Mouse (Mus musculus) ES-Bruce4 (cell line): Measurements from ENCODE around the gene Bfsp1. TPM values are rescaled to one million over a fixed set of nuclear protein-coding genes. Genes with fewer than 3 reads are reported as not detected.

Experiments
- H3K27ac ChIP-seq: 2 replicates; pipeline ENCODE4 v1.5.1; 2012; ENCODE audit warnings: low read length, inconsistent platforms; ENCODE audit not compliant: insufficient read depth
- H3K27me3 ChIP-seq: 2 replicates; pipeline ENCODE4 v1.6.1; 2012; ENCODE audit warnings: mild to moderate bottlenecking, low read length, inconsistent platforms; ENCODE audit not compliant: control insufficient read depth, poor library complexity, insufficient read depth, severe bottlenecking
- H3K36me3 ChIP-seq: 2 replicates; pipeline ENCODE4 v1.6.1; 2012; ENCODE audit warnings: inconsistent platforms, mild to moderate bottlenecking, low read length, moderate library complexity; ENCODE audit not compliant: control insufficient read depth, poor library complexity, insufficient read depth, severe bottlenecking
- H3K4me1 ChIP-seq: one replicate; pipeline ENCODE4 v1.8.1; 2011; ENCODE audit warnings: low read length; ENCODE audit not compliant: control insufficient read depth, insufficient read depth
- H3K4me3 ChIP-seq: 2 replicates; pipeline ENCODE4 v1.5.1; 2011; ENCODE audit warnings: low read depth, mild to moderate bottlenecking, low read length
- H3K9ac ChIP-seq: 2 replicates; pipeline ENCODE4 v1.6.1; 2012; ENCODE audit warnings: low read depth, mild to moderate bottlenecking, inconsistent platforms; ENCODE audit not compliant: poor library complexity, severe bottlenecking
- H3K9me3 ChIP-seq: replicated peaks from 2 replicates; pipeline ENCODE4 v1.6.1; 2012; ENCODE audit warnings: mild to moderate bottlenecking, low read length, inconsistent platforms; ENCODE audit not compliant: control insufficient read depth, poor library complexity, insufficient read depth, severe bottlenecking
- CTCF ChIP-seq: IDR thresholded peaks from one replicate; pipeline ENCODE4 v1.8.1; 2011; ENCODE audit warnings: low read depth, low read length
- EP300 ChIP-seq: IDR thresholded peaks from 2 replicates; pipeline ENCODE4 v1.6.1; 2011; ENCODE audit warnings: low read depth, low read length; ENCODE audit not compliant: insufficient read depth
- POLR2A ChIP-seq: IDR thresholded peaks from one replicate; pipeline ENCODE4 v1.8.1; 2011; ENCODE audit warnings: low read length; ENCODE audit not compliant: insufficient read depth
- polyA plus RNA-seq: library from polyadenylated mRNA; stranded (reverse); fragments of >200 nt; gene quantifications from 2 replicates; pipeline ENCODE4 v1.2.4, GENCODE M21; 2011; ENCODE audit warnings: low read depth; ENCODE audit not compliant: missing spikeins, insufficient read depth, insufficient read length

Gene Bfsp1
- polyA plus RNA-seq: 0.58 and 0.93 TPM in 2 replicates

- no peaks in the 10 kb centered on the region for H3K4me1 ChIP-seq
- no peaks in the 10 kb centered on the region for H3K27me3 ChIP-seq
- H3K36me3 ChIP-seq: no peaks in the 10 kb centered on the region
- H3K9me3 ChIP-seq: no peaks in the 10 kb centered on the region
- peak within 1 kb of the TSS; percentile 69 for H3K9ac ChIP-seq
- peak within 1 kb of the TSS; percentile 58 for H3K4me3 ChIP-seq
- no peak for TF ChIP-seq POLR2A
- no peak for TF ChIP-seq CTCF
- TF ChIP-seq EP300: no peak
- no peak within 1 kb of the TSS for H3K27ac ChIP-seq
Observed at GRCm38 (mm10) chr2:143862484-143863231, at the start of gene Bfsp1. TSS of gene Bfsp1 (minus strand) at chr2:143863173.

- Histone ChIP-seq H3K9me3 (no peaks in the 10 kb centered on the region), H3K4me3 (no peak overlapping the region), H3K4me1 (peaks cover 4% of the 10 kb centered on the region), H3K36me3 (no peaks in the 10 kb centered on the region), H3K9ac (no peak overlapping the region), H3K27ac (no peak overlapping the region), H3K27me3 (no peaks in the 10 kb centered on the region)
- TF ChIP-seq CTCF: no peak
- no peak for TF ChIP-seq EP300
- no peak for TF ChIP-seq POLR2A
Observed at GRCm38 (mm10) chr2:143912199-143912598, 49.2 kb upstream of the Bfsp1 start.

DNA sequence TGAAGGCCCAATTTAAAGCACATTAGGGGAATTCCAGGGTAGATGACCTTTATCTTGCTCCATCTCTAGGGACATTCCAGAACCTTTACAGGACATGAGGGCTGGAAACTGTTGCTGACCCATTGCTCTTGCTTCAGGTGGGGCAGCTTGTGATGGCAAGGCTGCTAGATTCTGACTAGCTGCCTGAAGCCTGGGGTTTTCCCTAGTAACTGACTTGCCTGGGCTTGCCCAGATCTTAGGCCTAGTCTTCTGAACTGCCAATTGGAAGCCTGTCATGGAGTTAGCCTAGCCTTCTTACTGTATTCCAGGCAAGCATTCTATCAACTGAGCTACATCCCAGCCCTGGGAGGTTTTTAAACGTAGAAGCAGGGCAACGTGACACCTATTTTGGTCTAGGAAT lies 46.3 kb upstream of the Bfsp1 start:
- H3K27ac ChIP-seq: peak overlapping the region; percentile 93
- H3K36me3 ChIP-seq: no peaks in the 10 kb centered on the region
- peaks cover 4% of the 10 kb centered on the region for H3K4me1 ChIP-seq
- H3K27me3 ChIP-seq: no peaks in the 10 kb centered on the region
- H3K9me3 ChIP-seq: no peaks in the 10 kb centered on the region
- no peak overlapping the region for H3K4me3 ChIP-seq
- H3K9ac ChIP-seq: no peak overlapping the region
- TF ChIP-seq EP300 (peak; percentile 71; the same call in 1 of the 2 replicates), CTCF (no peak)

GRCm38 (mm10) chr2:143904896-143905295 lies 41.9 kb upstream of the Bfsp1 start:
- Histone ChIP-seq H3K9me3 (no peaks in the 10 kb centered on the region), H3K4me1 (peaks cover 2% of the 10 kb centered on the region), H3K27me3 (no peaks in the 10 kb centered on the region), H3K9ac (no peak overlapping the region), H3K4me3 (no peak overlapping the region), H3K27ac (no peak overlapping the region), H3K36me3 (no peaks in the 10 kb centered on the region)
- no peak for TF ChIP-seq CTCF

DNA sequence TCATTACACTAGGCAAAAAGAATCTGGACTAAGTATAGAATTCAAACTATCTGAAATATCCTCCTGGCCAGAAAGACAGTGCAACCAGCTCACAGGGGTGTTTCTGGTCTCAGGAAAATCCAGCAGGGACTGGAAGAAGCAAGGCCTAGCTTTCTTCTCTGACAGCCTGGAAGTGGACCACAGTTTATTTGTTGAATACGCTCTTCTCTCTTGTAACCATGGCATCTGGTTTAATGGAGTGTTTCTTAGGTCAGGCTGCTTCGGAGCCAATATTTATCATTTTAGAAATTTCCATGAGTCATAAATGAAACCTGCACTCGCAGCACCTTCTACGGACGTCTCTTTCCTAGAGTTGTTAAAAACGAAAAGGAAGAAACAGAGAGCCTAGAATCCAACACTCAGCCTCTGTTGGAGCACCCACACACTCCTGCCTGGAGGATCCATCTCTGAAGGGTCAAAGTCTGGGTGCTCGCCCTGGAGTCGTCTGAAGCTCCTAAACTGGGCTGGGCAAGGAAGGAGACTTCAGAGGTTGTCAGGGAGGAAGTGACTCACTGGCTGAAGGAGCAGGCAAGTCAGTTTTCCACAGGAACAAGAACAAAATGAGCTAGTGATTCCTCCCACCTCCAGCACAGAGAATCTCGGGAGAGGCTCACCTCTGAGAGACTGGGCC lies 40.5 kb upstream of the Bfsp1 start:
- TF ChIP-seq POLR2A (no peak), EP300 (no peak), CTCF (no peak)

DNA sequence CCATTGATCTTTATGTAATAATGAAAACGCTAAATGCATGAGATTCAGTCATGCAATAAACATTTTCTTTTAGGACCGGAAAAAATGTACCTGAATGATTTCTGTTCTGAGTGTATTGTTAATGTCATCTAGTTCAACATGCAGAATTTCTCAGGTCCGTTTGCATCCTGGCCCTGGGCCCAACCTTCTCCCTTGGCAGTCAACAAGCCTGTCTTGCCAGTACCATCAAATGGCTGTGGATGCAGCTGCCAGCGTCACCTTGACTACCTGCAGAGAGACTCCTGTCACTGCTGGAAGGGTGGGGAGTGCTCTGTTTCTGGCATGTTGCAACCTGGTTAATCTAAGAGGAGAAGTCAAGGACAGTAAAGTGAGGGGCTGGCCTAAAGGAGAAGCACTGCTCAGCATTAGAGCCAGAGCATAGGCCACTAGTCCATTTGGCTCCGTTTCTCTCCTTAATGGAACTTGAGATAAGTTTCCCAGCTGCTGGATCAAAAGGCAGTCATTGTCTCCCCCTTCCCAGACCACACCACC lies 37.9 kb upstream of the Bfsp1 start:
- no peaks in the 10 kb centered on the region for H3K9me3 ChIP-seq
- TF ChIP-seq EP300 (no peak), POLR2A (no peak), CTCF (no peak)
- no peak overlapping the region for H3K9ac ChIP-seq
- H3K27ac ChIP-seq: no peak overlapping the region
- H3K4me1 ChIP-seq: no peaks in the 10 kb centered on the region
- H3K36me3 ChIP-seq: no peaks in the 10 kb centered on the region
- H3K27me3 ChIP-seq: no peaks in the 10 kb centered on the region
- H3K4me3 ChIP-seq: no peak overlapping the region

More for the DNA sequence above, 40.5 kb upstream of the Bfsp1 start:
- Histone ChIP-seq H3K4me1 (no peaks in the 10 kb centered on the region), H3K4me3 (no peak overlapping the region), H3K36me3 (no peaks in the 10 kb centered on the region), H3K9me3 (no peaks in the 10 kb centered on the region), H3K27me3 (no peaks in the 10 kb centered on the region), H3K27ac (no peak overlapping the region), H3K9ac (no peak overlapping the region)
